Mouse (Mus musculus) CH12F3 (cell line): ENCODE data around the gene Zfp366.

Source experiments
- in situ Hi-C: fragments of 300-500 bp; cut with MboI; formaldehyde crosslinking; loops from 2 replicates; pipeline ENCODE4 v1.14.3; 2020; ENCODE audit warnings: low sequenced_read_pairs

Zfp366 gene

GRCm38 (mm10) chr13:99225374-99226240, 41.0 kb downstream of the Zfp366 start:
- in situ Hi-C loops, result no loop called here

DNA sequence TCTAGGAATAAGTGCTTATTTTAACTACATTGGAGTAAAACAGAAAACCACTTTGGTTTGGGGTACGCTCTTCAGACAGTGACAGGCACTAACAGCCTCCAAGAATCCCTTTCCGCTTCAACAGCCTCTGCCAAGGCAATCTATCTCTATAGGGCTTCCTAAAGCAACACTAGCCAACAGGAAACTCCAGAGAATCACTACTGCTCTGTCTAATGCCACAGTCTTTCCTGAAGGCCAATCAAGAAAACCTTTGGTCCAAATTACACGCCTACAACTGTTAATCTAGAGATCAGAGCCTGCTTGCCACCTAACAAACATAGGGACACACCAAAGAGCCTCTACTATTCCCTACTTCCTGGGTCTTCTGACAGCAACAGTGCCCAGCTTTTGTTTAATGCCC, 42.2 kb downstream of the Zfp366 start:
- in situ Hi-C loops, result no loop called here

- in situ Hi-C loops, result no loop called here
These were observed 43.0 kb downstream of the Zfp366 start for GRCm38 (mm10) chr13:99227456-99228250.

DNA sequence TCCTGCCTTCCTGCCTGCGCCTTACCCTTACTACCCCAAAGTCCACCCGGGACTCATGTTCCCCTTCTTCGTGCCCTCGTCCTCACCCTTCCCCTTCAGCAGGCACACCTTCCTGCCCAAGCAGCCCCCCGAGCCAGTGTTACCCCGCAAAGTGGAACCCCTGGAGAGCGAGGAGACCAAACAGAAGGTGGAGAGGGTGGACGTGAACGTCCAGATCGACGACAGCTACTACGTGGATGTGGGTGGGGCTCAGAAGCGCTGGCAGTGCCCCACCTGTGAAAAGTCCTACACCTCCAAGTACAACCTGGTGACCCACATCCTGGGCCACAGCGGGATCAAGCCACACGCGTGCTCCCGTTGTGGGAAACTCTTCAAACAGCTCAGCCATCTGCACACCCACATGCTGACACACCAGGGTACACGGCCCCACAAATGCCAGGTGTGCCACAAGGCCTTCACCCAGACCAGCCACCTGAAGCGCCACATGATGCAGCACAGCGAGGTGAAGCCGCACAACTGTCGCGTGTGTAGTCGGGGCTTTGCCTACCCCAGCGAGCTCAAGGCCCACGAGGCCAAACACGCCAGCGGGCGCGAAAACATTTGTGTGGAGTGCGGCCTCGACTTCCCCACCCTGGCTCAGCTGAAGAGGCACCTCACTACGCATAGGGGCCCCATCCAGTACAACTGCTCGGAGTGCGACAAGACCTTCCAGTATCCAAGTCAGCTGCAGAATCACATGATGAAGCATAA, 44.4 kb downstream of the Zfp366 start:
- in situ Hi-C loops, result no loop called here

- in situ Hi-C loops, result no loop called here
These were observed 45.2 kb downstream of the Zfp366 start for GRCm38 (mm10) chr13:99229641-99230494.

DNA sequence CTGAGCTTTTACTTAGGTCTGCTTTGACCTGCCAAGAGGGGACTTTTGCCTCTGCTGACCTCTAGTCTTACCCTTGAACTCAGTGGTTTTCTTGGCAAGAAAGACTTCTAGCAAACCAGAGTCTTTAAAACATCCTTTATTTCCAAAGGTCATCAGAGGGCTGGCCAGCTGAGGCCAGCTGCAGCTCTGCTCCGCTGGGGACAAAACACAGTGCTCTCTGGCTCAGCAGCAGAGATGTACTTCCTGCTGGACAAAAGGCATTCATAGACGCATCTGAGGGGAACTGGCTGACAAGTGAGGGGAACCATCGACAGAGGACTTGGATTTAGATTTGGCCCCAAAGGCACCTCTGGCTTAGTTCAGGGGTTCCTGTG, 45.9 kb downstream of the Zfp366 start:
- in situ Hi-C loops, result no loop called here

- in situ Hi-C loops, result no loop called here
These were observed 48.7 kb downstream of the Zfp366 start for GRCm38 (mm10) chr13:99233333-99233732.

DNA sequence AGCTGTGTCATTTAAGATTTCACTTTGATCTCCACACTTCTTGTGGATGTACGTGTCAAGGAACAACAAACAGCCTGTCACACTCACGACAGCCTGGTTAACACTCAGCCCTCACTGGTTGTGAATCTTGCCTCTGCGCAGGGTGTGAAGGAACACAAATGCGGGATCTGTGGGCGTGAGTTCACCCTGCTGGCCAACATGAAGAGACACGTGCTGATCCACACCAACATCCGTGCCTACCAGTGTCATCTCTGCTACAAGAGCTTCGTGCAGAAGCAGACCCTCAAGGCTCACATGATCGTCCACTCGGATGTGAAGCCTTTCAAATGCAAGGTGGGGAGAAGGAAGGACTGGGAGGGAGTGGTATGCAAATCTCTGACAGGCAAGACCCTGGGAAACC, 49.3 kb downstream of the Zfp366 start:
- in situ Hi-C loops, result no loop called here

DNA sequence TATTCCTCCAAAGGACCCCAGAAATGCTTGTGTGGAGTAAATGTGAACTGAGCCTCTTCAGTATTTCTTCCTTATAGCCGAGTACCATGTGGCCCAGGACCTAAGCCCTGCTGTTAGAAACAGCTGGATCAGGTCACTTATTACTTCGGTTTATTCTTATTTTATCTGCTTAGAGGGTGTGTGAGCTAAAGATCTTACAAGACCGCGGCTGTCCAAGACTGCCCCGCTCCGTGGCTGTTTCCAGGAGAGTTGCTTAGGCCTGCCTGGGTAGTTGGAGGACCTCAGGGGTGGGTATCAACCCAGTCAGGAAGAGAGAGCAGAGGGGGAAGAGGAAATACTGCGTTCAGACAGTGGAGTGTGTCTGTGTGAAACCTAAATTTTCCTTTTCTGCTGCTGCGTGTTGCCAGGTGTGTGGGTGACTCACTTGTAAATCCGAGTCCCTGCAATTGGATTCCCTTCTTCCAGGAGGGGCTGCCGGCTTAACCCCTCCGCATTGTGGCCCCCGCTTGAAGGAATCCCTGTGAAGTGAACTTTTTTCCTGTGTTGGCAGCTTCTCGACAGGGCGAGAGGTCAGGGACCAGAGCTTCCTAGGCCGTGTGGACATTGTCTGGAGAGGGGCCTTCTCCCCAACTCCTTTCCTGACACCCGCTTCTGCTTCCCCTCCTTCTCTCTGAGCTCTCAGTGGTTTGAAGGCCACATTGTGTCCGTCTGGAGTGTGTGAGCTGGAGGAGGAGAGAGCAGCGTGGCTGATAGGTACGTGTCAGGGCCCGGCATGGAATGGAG, 51.0 kb downstream of the Zfp366 start:
- in situ Hi-C loops, result no loop called here

GRCm38 (mm10) chr13:99236222-99236621, 51.6 kb downstream of the Zfp366 start:
- in situ Hi-C loops, result no loop called here

DNA sequence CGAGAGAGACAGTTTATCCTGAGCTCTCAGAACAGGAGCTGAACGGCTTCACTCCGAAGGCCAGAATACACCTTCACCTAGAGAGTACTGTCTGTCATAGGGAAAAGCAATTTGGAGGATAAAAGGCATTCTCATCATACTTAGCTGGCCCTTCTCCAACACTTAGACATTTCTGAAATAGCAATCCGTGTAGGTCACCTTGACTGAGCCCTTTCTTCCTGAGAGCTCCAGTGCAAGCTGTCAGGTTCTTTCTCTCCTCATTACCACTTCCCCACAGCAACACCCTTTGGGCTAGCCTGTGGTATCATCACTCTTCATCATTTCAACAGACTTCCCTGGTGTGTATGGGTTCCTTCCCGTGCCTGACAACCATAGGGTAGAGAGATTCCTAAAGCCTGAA, 52.5 kb downstream of the Zfp366 start:
- in situ Hi-C loops, result no loop called here

DNA sequence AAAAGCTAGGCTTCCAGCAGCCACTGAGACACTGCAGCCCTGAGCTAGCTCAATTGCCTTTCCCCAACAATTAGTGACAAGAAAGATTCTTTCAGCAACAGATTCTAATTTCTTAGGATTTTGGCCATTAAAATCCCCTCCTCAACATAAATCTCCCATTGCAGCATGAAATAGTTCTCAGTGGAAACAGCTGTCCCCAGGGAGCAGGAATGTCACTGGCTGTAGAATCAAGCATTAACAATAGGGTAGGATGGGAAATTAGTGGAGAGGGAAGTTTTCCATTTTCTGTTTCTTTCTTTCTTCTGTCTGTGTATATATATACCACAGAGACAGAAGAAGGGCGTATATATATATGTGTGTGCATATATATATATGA, 53.2 kb downstream of the Zfp366 start:
- in situ Hi-C loops, result no loop called here

DNA sequence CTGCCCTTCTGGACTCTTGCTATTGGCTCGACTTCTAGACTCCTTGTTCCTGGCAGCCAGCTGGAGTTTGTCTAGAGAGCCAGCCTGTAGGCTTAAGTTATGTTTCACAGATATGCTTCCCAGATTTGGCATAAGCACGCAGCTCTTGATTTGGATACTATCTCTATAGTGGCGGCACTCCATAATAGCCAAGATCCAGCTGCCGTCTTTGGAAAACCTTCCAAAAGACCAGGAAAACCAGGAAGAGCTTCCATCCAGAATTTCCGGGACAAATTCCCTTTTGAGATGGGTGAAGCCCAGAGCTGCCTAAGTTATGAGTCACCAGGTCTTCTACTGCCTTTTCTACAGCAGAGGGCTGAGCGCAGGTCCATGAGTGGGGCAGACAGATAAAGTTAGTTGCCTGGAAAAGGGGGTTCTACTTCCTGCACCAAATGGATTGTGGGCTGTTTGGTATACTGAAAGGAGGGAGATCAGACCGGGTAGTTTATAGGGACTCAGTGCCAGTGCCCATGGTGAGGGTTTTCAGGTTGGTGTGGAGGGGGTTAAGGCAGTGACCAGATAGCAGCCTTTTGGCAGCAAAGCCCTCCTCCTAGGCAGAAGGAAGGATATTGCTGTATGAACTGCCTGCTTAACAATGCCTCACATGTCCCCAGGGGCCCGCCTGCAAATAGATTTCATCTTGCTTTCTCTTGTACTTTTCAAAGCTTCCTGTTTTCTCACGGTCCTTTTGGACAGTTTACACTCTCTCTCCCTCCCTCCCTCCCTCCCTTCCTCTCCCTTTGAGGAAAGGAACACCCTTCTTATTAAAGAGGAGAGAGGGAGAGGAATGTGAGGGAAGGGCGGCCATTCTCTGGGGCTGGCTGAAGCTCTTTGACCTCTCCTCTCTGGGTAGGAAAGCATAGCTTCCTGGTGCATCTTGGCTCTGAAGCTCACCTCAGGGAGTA, 53.9 kb downstream of the Zfp366 start:
- in situ Hi-C loops, result no loop called here

DNA sequence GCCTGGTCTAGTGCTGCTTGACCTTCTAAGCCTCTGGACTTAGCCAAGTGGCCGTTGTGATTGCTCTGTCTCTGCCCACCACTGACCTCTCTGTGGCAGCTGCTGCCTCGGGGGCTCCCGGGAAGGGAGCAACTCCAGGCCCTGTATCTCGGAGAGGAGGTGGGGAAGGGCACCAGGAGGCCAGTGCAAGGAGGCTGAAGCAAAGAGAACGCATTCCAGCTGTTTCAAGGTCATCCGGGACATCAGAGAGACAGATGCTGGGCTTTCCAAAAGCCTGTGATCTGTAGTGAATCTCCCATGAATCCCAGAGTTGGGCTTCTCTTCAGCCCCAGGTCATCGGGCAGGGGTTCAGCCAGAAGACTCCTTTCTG, 54.5 kb downstream of the Zfp366 start:
- in situ Hi-C loops, result no loop called here

GRCm38 (mm10) chr13:99239741-99240140, 55.1 kb downstream of the Zfp366 start:
- in situ Hi-C loops, result no loop called here

- in situ Hi-C loops, result no loop called here
These were observed 57.4 kb downstream of the Zfp366 start for GRCm38 (mm10) chr13:99241984-99242383.

GRCm38 (mm10) chr13:99242895-99243294, 58.3 kb downstream of the Zfp366 start:
- in situ Hi-C loops, result no loop called here

GRCm38 (mm10) chr13:99243831-99244230, 59.2 kb downstream of the Zfp366 start:
- in situ Hi-C loops, result no loop called here

- in situ Hi-C loops, result no loop called here
These were observed 59.8 kb downstream of the Zfp366 start for GRCm38 (mm10) chr13:99244471-99244870.
